Mouse (Mus musculus): ENCODE measurements at regions not wholly inside any gene's neighbourhood (a gene's known extent, or its start where the extent isn't known, plus 50 kb on each side); places are given as distances from the start of the nearest gene placed in this dataset.

- TF ChIP-seq GATA1 (IDR thresholded peaks at IDR 0.05; ENCODE audit: borderline replicate concordance, low read length), result no peak
- no peak for TF ChIP-seq FLI1 (IDR thresholded peaks at IDR 0.05; ENCODE audit: low read length)
Observed at GRCm38 (mm10) chr17:31760465-31760864, 82.9 kb downstream of the Cryaa start.
